Mouse (Mus musculus): ENCODE data around the gene Stx12. TPM values are rescaled to one million over a fixed set of nuclear protein-coding genes. Genes with fewer than 3 reads are reported as not detected.

Gene Stx12
- polyA plus RNA-seq, 1 experiment from 2014 or later, result 99.2 TPM

DNA sequence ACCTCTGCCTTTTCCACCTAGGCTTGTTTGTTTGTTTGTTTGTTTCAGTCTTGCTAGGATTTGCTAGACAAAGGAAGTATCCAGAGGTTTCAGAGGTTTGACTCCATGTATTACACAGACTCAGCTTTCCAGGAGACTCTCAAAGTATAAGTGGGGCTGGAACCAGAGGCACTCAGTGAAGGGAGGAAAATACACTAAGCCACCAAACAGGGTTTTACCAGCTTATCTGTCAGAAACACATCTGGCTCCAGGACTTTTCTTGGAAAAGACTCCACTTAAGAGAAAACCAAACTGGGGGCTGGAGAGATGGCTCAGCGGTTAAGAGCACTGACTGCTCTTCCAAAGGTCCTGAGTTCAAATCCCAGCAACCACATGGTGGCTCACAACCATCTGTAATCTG lies 23.4 kb downstream of the Stx12 start:
- no peak overlapping the region for H3K4me3 ChIP-seq
- H3K36me3 ChIP-seq, result peaks cover 75% of the 10 kb centered on the region
- no peaks in the 10 kb centered on the region for H3K4me1 ChIP-seq
- H3K27ac ChIP-seq (replicated peaks), result no peak overlapping the region
- ATAC-seq (ENCODE audit: low FRiP score, low read depth), result no peak
- no peaks in the 10 kb centered on the region for H3K9me3 ChIP-seq
- H3K9ac ChIP-seq (replicated peaks), result no peak overlapping the region
- no peaks in the 10 kb centered on the region for H3K27me3 ChIP-seq
- no peak overlapping the region for H3K4me2 ChIP-seq (replicated peaks)
- WGBS, result 97% methylated on average over 1 of the region's 1 CpGs

DNA sequence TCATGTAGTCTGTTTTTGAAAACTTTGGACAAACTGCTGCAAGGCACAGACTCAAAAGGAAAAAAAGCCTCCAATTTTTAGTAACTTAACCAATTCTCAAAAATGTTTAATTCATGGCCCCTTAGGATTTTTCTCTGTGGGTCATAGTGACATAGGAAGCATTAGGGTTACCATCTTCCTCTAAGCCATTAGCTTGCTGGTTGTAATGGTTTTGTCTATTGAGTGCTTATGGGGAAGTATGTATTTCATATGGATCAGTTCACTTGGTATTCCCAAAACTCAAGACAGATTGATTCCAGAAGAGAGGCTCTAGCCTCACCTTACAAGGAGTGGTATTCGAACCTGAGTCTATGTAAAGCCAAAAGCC lies 40.6 kb downstream of the Stx12 start:
- Histone ChIP-seq H3K4me2 (replicated peaks) (peak overlapping the region; percentile 74), H3K4me1 (peaks cover 17% of the 10 kb centered on the region), H3K27me3 (no peaks in the 10 kb centered on the region), H3K9me3 (no peaks in the 10 kb centered on the region), H3K36me3 (peaks cover 19% of the 10 kb centered on the region), H3K4me3 (peak overlapping the region; percentile 93), H3K27ac (replicated peaks) (peak overlapping the region; percentile 88), H3K9ac (replicated peaks) (peak overlapping the region; percentile 98; the same call in 1 of the 2 replicates)
- ATAC-seq (ENCODE audit: low FRiP score, low read depth), result no peak
- 92% methylated on average over 1 of the region's 1 CpGs for WGBS

DNA sequence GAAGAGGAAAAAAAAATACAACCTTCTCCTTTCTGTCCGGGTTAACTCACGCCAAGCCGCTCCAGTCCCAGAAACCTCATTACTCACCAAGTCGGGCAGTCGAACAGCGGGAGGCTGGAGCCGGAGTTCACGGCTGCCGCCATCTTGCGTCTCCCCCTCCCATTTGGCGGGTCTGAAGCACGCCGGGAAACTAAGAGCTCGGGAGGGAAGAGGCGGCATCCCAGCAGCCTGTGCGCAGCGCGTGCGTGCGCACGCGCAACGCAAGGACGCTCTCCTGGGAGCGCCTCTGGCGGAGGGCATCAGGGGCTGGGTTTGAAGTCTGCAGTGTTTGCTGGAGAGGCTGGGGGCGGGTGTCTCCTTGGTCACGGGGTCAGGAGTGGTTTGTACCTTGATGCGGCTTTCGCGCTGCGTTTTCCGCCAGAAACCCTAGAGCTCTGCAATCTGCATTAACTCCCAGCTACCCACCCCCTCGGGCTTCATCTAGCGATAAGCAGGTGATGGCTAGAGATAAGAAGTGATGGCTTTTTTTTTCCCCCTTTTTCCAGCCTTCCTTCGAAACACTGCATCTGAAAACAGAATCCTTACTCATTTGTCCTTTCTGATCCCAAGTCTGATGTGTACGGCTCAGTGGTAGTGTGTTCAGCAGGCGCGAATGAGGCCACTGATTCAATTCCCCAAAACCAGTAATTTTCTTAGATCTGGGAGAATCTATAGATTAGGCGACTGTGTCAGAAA lies 41.2 kb downstream of the Stx12 start, which contains the start of gene Ppp1r8:
Gene Ppp1r8 (minus strand): TSS at position 200 of the 735 bp plus-strand sequence.
- peaks cover 17% of the 10 kb centered on the region for H3K4me1 ChIP-seq
- peaks cover 24% of the 10 kb centered on the region for H3K36me3 ChIP-seq
- peak; percentile 98 for ATAC-seq (ENCODE audit: low FRiP score, low read depth)
- WGBS, result under 1% methylated on average over 40 of the region's 40 CpGs
- peak within 1 kb of the TSS; percentile 98 for H3K9ac ChIP-seq (replicated peaks)
- H3K4me2 ChIP-seq (replicated peaks), result peak within 1 kb of the TSS; percentile 74
- peak within 1 kb of the TSS; percentile 88 for H3K27ac ChIP-seq (replicated peaks)
- H3K9me3 ChIP-seq, result no peaks in the 10 kb centered on the region
- peak within 1 kb of the TSS; percentile 93 for H3K4me3 ChIP-seq
- no peaks in the 10 kb centered on the region for H3K27me3 ChIP-seq

DNA sequence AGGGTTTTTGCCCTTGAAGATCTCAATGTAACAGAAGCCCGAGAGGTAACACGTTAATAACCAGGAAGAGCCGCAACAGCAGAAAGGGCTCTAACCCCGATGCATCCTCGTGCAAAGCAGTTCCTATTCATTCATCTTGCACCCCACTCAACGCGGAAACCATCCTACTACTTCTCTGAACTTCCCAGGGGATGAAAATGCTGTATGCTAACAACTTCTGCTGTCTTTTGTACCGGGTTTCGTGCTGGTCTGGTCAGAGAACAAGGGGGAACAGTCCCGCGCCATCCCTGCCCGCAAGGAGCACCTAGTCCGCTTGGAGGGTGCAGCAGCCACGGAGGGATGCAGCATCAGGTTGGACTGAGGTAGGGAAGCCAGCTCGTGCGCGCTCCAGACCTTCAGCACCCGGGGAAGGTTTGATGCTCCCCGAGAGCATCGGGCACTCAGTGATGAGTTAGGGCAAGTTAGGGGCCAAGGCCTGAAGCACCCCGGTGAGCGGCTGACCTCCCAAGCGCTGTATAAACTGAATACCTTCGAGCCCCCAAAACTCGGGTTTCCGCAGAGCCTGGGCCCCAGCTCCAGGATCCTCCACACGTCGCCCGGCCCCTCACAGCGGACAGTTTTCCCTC lies 41.9 kb downstream of the Stx12 start:
- H3K27me3 ChIP-seq, result no peaks in the 10 kb centered on the region
- peaks cover 17% of the 10 kb centered on the region for H3K4me1 ChIP-seq
- peak overlapping the region; percentile 88 for H3K27ac ChIP-seq (replicated peaks)
- H3K9ac ChIP-seq (replicated peaks), result peak overlapping the region; percentile 98
- H3K9me3 ChIP-seq, result no peaks in the 10 kb centered on the region
- peak overlapping the region; percentile 93 for H3K4me3 ChIP-seq
- H3K4me2 ChIP-seq (replicated peaks), result peak overlapping the region; percentile 74
- under 1% methylated on average over 30 of the region's 30 CpGs for WGBS
- ATAC-seq (ENCODE audit: low FRiP score, low read depth), result peak; percentile 52; the same call in 1 of the 2 replicates
- peaks cover 31% of the 10 kb centered on the region for H3K36me3 ChIP-seq

DNA sequence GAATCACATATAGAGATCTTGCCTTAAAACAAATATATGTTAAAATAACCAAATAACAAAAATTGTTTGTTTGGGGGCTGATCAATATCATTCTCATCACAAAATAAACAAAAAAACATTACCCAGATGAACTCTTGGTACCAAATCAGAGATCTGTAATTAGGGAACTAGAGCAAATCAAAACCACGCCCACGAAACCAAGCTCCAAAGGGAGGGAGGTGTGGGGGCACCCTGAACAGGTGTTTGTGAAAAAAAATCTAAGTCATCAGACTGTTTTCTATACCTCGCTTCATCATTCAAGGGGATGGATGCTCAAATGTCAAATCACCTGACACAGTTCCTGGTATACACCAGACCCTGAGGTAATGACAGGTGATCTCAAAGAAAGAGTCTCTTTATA lies 42.8 kb downstream of the Stx12 start:
- H3K36me3 ChIP-seq, result peaks cover 40% of the 10 kb centered on the region
- no peak for ATAC-seq (ENCODE audit: low FRiP score, low read depth)
- 93% methylated on average over 3 of the region's 3 CpGs for WGBS
- H3K27me3 ChIP-seq, result no peaks in the 10 kb centered on the region
- H3K4me2 ChIP-seq (replicated peaks), result peak overlapping the region; percentile 74
- 0 out of 2 replicates have a peak overlapping the region, but pooled peaks have one; percentile 88 for H3K27ac ChIP-seq (replicated peaks)
- peak overlapping the region; percentile 93 for H3K4me3 ChIP-seq
- no peaks in the 10 kb centered on the region for H3K9me3 ChIP-seq
- H3K4me1 ChIP-seq, result peaks cover 17% of the 10 kb centered on the region
- H3K9ac ChIP-seq (replicated peaks), result peak overlapping the region; percentile 98

DNA sequence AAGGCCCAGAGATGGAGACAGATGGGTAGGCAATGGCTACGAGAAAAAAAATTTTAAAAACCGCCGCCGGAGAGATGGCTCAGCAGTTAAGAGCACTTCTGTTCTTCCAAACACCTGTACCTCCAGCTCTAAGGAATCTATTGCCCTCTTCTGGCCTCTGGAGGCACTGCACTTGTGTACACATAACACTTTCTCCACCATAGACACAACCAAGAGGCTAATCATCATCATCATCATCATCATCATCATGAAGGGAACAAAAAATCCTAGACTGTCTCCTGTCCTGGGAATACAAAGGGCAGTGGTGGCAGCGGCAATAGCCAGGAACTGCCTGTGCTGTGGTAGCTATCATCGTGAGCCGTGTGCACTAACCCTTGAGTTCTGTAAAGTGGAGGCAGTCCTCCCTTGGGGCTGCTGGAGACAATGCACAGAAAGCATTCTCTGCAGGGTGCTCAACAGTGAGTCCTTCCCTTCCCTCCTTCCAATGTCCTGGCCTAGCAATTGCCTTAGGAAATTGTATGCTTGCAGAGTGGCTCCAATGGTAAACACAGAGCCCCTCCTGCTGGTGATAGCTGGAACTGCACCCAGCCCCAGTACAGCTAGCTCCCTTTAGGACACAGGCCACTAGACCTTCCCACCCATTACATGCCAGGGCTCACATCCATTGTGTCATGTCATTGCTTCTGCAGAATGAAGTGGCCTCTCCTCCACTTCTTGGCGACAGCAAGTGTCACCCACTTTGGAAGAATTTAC lies 60.5 kb downstream of the Stx12 start:
- Histone ChIP-seq H3K4me2 (replicated peaks) (no peak overlapping the region), H3K27ac (replicated peaks) (no peak overlapping the region), H3K4me3 (no peak overlapping the region), H3K9me3 (peaks cover 16% of the 10 kb centered on the region; the same call in 1 of the 2 replicates), H3K27me3 (no peaks in the 10 kb centered on the region), H3K4me1 (no peaks in the 10 kb centered on the region), H3K36me3 (peaks cover 41% of the 10 kb centered on the region), H3K9ac (replicated peaks) (no peak overlapping the region)
- 74% methylated on average over 8 of the region's 8 CpGs for WGBS
- no peak for ATAC-seq (ENCODE audit: low FRiP score, low read depth)

DNA sequence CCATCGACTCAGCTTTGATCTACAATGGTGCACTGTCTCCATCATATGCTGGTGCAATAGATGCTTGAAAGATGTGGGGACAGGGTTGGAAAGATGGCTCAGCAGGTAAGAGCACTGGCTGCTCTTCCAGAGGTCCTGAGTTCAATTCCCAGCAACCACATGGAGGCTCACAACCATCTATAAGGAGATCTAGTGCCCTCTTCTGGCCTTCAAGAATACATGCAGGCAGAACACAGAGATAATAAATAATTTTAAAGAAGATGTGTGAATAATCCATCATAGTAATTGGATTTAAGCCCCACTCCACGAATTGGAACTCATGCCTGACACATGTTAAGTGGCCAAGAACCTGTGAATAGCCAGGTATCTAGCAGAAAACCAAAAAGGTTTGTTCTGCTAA lies 65.9 kb downstream of the Stx12 start:
- Histone ChIP-seq H3K4me3 (no peak overlapping the region), H3K36me3 (no peaks in the 10 kb centered on the region), H3K4me2 (replicated peaks) (no peak overlapping the region), H3K27ac (replicated peaks) (no peak overlapping the region), H3K9me3 (peaks cover 16% of the 10 kb centered on the region; the same call in 1 of the 2 replicates), H3K9ac (replicated peaks) (no peak overlapping the region), H3K27me3 (no peaks in the 10 kb centered on the region), H3K4me1 (no peaks in the 10 kb centered on the region)
- WGBS, result 51% methylated on average over 2 of the region's 2 CpGs
- no peak for ATAC-seq (ENCODE audit: low FRiP score, low read depth)

DNA sequence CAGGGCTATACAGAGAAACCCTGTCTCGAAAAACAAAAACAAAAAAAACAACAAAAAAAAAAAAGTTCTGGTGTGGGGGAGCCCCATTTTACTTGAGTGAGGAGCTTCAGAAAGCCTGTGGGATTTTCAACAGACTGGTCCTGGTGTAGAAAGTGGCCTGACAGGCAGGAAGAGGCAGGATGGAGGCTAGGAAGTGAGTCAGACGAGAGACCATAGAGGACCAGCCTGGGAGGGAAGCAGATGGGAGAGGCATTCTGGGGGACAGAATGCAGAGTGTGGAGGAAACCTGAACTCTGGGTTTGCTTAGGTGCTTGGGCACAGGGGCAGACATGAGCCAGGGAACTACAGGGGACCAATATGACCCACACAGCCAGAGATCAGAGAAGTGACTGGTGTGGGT lies 67.5 kb downstream of the Stx12 start:
- WGBS, result 69% methylated on average over 2 of the region's 2 CpGs
- ATAC-seq (ENCODE audit: low FRiP score, low read depth), result no peak

DNA sequence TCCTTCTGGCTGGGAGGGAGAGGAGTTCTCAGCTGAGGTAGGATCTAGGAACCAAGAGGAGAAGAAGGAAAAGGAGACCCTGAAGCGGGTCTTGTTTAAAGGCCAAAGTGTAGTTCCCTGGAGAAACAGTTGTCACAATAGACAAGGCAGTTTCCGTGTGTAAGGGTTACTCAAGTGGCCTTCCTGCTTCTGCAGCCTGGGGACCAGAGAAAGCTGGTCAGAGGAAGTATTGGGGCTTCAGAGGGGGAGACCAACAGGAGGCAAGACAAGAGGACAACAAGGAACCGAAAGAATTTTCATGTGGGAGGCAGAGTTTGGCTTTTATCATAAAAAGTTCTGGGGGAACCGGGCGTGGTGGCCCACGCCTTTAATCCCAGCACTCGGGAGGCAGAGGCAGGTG lies 67.9 kb downstream of the Stx12 start:
- no peak overlapping the region for H3K4me3 ChIP-seq
- 86% methylated on average over 7 of the region's 7 CpGs for WGBS
- H3K36me3 ChIP-seq, result no peaks in the 10 kb centered on the region
- peaks cover 16% of the 10 kb centered on the region; the same call in 1 of the 2 replicates for H3K9me3 ChIP-seq
- H3K4me1 ChIP-seq, result no peaks in the 10 kb centered on the region
- ATAC-seq (ENCODE audit: low FRiP score, low read depth), result no peak
- H3K27me3 ChIP-seq, result no peaks in the 10 kb centered on the region
- no peak overlapping the region for H3K27ac ChIP-seq (replicated peaks)
- no peak overlapping the region for H3K9ac ChIP-seq (replicated peaks)
- no peak overlapping the region for H3K4me2 ChIP-seq (replicated peaks)

More for the DNA sequence above, 67.5 kb downstream of the Stx12 start:
- no peaks in the 10 kb centered on the region for H3K27me3 ChIP-seq
- no peaks in the 10 kb centered on the region for H3K36me3 ChIP-seq
- no peak overlapping the region for H3K27ac ChIP-seq (replicated peaks)
- H3K4me1 ChIP-seq, result no peaks in the 10 kb centered on the region
- H3K4me2 ChIP-seq (replicated peaks), result no peak overlapping the region
- H3K9ac ChIP-seq (replicated peaks), result no peak overlapping the region
- peaks cover 16% of the 10 kb centered on the region; the same call in 1 of the 2 replicates for H3K9me3 ChIP-seq
- H3K4me3 ChIP-seq, result no peak overlapping the region

DNA sequence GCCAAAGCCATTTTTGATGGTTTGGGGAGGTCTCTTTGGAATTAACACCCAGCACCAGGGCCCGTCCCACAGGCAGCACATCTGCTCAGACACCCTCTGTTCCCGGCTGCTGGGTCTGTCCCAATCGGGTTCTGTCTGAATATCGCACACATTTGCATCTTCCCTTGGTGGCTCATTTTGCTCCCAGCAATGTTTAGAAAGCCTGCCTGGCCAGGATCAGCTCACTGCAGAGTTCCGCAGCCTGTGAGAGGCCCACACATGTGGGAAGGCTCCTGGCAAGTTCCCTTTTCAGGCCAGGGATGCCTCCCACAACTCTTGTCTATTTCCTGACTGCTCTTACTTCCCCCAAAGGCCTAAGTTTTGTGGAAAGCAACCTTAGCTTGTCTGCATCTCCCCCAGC lies 74.7 kb downstream of the Stx12 start:
- Histone ChIP-seq H3K9me3 (no peaks in the 10 kb centered on the region), H3K4me2 (replicated peaks) (no peak overlapping the region), H3K27ac (replicated peaks) (no peak overlapping the region), H3K36me3 (no peaks in the 10 kb centered on the region), H3K4me3 (no peak overlapping the region), H3K27me3 (no peaks in the 10 kb centered on the region), H3K4me1 (no peaks in the 10 kb centered on the region), H3K9ac (replicated peaks) (no peak overlapping the region)
- 92% methylated on average over 5 of the region's 5 CpGs for WGBS
- ATAC-seq (ENCODE audit: low FRiP score, low read depth), result no peak

DNA sequence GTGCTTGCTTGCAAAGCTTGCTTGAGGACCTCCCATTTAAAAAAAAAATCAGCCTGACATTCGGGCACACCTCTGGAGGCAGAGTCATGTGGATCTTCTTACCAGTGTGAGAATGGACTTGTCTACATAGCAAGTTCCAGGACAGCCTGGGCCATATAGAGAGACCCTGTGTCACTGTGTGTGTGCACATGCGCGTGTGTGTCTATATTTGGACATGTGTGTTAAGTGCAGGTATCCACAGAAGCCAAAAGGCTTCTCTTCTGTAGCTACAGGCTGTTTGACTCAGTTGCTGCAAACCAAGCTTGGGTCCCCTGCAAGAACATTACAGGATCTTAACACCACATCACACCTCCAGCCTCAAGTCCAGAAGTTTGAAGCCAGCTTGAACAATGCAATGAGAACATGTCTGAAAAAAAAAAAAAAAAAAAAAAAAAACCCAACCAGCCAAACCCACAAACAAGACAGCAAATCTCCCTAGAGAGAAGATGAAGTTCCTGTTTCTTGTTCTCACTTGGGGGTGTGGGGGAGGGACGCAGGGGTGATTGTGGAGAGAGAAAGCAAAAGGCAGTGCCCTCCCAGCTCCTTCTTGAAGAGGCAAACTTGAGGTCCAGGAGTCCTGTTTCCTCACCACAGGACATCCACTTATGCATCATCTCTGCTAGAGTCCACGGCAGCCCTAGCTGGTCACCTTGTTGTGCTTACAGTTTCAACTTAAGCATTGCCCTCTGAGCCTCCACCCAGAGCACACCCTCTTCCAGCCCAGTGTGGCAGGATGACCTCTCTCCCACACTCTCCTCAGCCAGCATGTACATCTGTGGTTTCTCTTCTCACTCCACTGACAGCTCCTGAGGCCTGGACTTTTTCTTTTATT lies 76.3 kb downstream of the Stx12 start:
- 82% methylated on average over 5 of the region's 5 CpGs for WGBS
- no peak for ATAC-seq (ENCODE audit: low FRiP score, low read depth)

More for the DNA sequence above, 76.3 kb downstream of the Stx12 start:
- no peaks in the 10 kb centered on the region for H3K9me3 ChIP-seq
- no peak overlapping the region for H3K4me2 ChIP-seq (replicated peaks)
- no peaks in the 10 kb centered on the region for H3K27me3 ChIP-seq
- no peaks in the 10 kb centered on the region for H3K36me3 ChIP-seq
- H3K9ac ChIP-seq (replicated peaks), result no peak overlapping the region
- H3K27ac ChIP-seq (replicated peaks), result no peak overlapping the region
- H3K4me3 ChIP-seq, result no peak overlapping the region
- no peaks in the 10 kb centered on the region for H3K4me1 ChIP-seq
